Mouse (Mus musculus): ENCODE measurements at regions not wholly inside any gene's neighbourhood (a gene's known extent, or its start where the extent isn't known, plus 50 kb on each side); places are given as distances from the start of the nearest gene placed in this dataset.
A peak's percentile ranks its signal among the peaks of the same experiment; 100 is the strongest.

DNA sequence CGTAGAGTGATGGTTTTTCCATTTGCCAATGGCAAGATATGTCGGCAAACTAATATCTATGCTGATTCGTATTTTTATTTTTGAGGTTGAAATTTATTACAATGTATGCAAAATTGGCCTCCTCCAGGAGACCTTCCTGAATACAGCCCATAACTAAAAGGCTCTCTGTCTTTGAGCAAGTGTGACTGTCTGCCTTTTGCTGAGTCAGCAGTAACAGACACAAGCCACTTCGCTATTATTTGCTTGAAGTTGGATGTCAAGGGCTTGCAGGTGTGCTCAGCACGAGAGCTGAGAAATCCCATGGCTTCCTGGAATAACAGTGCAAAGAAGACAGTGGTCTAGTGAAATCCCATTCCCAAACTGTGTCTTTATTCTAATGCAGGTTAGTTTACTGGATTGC, 56.9 kb downstream of the Dmrt2 start:
- peak; percentile 81; the same call in 1 of the 2 replicates for TF ChIP-seq MAFK (IDR thresholded peaks at IDR 0.05; ENCODE audit: borderline replicate concordance, low read depth, low read length)
- no peak for TF ChIP-seq ZKSCAN1 (IDR thresholded peaks at IDR 0.05; ENCODE audit: low read depth, low read length)
- H3K9ac ChIP-seq (ENCODE audit: control insufficient read depth, low read depth, low read length, poor library complexity, severe bottlenecking): no peak overlapping the region
- no peaks in the 10 kb centered on the region for H3K9me3 ChIP-seq (replicated peaks; ENCODE audit: insufficient read depth, low read length)
- H3K27me3 ChIP-seq (ENCODE audit: control insufficient read depth in 1 of 2, insufficient read depth in 2 of 2, low read length in 2 of 2): no peaks in the 10 kb centered on the region
- H3K36me3 ChIP-seq (ENCODE audit: control insufficient read depth in 1 of 2, insufficient read depth in 2 of 2, low read length in 2 of 2): no peaks in the 10 kb centered on the region
- H3K4me3 ChIP-seq (ENCODE audit: control insufficient read depth in 1 of 2, insufficient read depth in 1 of 2, low read depth in 2 of 2, low read length in 2 of 2): no peak overlapping the region
- no peaks in the 10 kb centered on the region for H3K4me1 ChIP-seq (ENCODE audit: control insufficient read depth in 1 of 2, insufficient read depth in 2 of 2, low read length in 2 of 2)
- H3K79me2 ChIP-seq (ENCODE audit: control insufficient read depth, insufficient read depth, low read length, poor library complexity): no peaks in the 10 kb centered on the region
- no peak for DNase-seq (ENCODE audit: low read depth, low spot score)
- H3K27ac ChIP-seq (ENCODE audit: control insufficient read depth, low read depth, low read length): no peak overlapping the region

GRCm38 (mm10) chr19:25729633-25730032, 57.4 kb downstream of the Dmrt2 start:
- Histone ChIP-seq H3K9ac (ENCODE audit: control insufficient read depth, low read depth, low read length, poor library complexity, severe bottlenecking) (no peak overlapping the region), H3K9me3 (replicated peaks; ENCODE audit: insufficient read depth, low read length) (no peaks in the 10 kb centered on the region), H3K27ac (ENCODE audit: control insufficient read depth, low read depth, low read length) (no peak overlapping the region), H3K4me3 (ENCODE audit: control insufficient read depth in 1 of 2, insufficient read depth in 1 of 2, low read depth in 2 of 2, low read length in 2 of 2) (no peak overlapping the region), H3K36me3 (ENCODE audit: control insufficient read depth in 1 of 2, insufficient read depth in 2 of 2, low read length in 2 of 2) (no peaks in the 10 kb centered on the region), H3K79me2 (ENCODE audit: control insufficient read depth, insufficient read depth, low read length, poor library complexity) (no peaks in the 10 kb centered on the region), H3K27me3 (ENCODE audit: control insufficient read depth in 1 of 2, insufficient read depth in 2 of 2, low read length in 2 of 2) (no peaks in the 10 kb centered on the region), H3K4me1 (ENCODE audit: control insufficient read depth in 1 of 2, insufficient read depth in 2 of 2, low read length in 2 of 2) (no peaks in the 10 kb centered on the region)
- TF ChIP-seq POLR2AphosphoS5 (IDR thresholded peaks at IDR 0.05; ENCODE audit: borderline replicate concordance, low read depth, low read length) (no peak), NRF1 (IDR thresholded peaks at IDR 0.05; ENCODE audit: insufficient read depth, low read depth, low read length, poor library complexity, severe bottlenecking) (no peak), RCOR1 (IDR thresholded peaks at IDR 0.05; ENCODE audit: low read depth, low read length) (no peak)
- no peak for DNase-seq (ENCODE audit: low read depth, low spot score)

DNA sequence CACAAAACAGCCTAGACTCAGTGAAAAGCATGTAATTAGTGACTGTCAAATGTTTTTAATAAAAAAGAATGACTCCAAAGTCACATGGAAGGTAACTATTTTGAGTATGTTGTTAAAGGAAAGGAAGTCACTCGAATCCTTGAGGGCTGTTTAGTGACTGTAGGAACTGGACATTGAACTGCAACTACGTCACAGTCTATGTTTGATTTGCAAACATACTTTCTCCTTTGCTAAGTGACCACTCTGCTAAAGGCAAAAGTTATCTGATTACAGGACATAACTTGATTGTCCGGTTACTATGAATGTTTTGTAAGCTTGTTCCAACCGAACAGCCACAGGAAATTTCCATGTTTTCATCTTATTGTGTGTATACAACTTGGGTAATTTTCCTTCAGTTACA, 106.2 kb downstream of the Dmrt2 start:
- TF ChIP-seq CHD1 (IDR thresholded peaks at IDR 0.05; ENCODE audit: low read depth, low read length) (no peak), POLR2A (IDR thresholded peaks at IDR 0.05; ENCODE audit: control insufficient read depth in 1 of 2, insufficient read depth in 1 of 2, low read depth in 1 of 2, low read length in 2 of 2, poor library complexity in 1 of 2) (no peak), MYC (IDR thresholded peaks at IDR 0.05; ENCODE audit: low read depth, low read length) (no peak)
- no peaks in the 10 kb centered on the region for H3K27me3 ChIP-seq (ENCODE audit: control insufficient read depth in 1 of 2, insufficient read depth in 2 of 2, low read length in 2 of 2)
- no peak overlapping the region for H3K27ac ChIP-seq (ENCODE audit: control insufficient read depth, low read depth, low read length)
- no peak for DNase-seq (ENCODE audit: low read depth, low spot score)
- H3K4me3 ChIP-seq (ENCODE audit: control insufficient read depth in 1 of 2, insufficient read depth in 1 of 2, low read depth in 2 of 2, low read length in 2 of 2): no peak overlapping the region
- no peaks in the 10 kb centered on the region for H3K4me1 ChIP-seq (ENCODE audit: control insufficient read depth in 1 of 2, insufficient read depth in 2 of 2, low read length in 2 of 2)
- H3K9ac ChIP-seq (ENCODE audit: control insufficient read depth, low read depth, low read length, poor library complexity, severe bottlenecking): no peak overlapping the region
- H3K9me3 ChIP-seq (replicated peaks; ENCODE audit: insufficient read depth, low read length): no peaks in the 10 kb centered on the region
- H3K79me2 ChIP-seq (ENCODE audit: control insufficient read depth, insufficient read depth, low read length, poor library complexity): no peaks in the 10 kb centered on the region
- H3K36me3 ChIP-seq (ENCODE audit: control insufficient read depth in 1 of 2, insufficient read depth in 2 of 2, low read length in 2 of 2): no peaks in the 10 kb centered on the region

GRCm38 (mm10) chr19:25779356-25779755, 107.1 kb downstream of the Dmrt2 start:
- Histone ChIP-seq H3K79me2 (ENCODE audit: control insufficient read depth, insufficient read depth, low read length, poor library complexity) (no peaks in the 10 kb centered on the region), H3K4me3 (ENCODE audit: control insufficient read depth in 1 of 2, insufficient read depth in 1 of 2, low read depth in 2 of 2, low read length in 2 of 2) (no peak overlapping the region), H3K4me1 (ENCODE audit: control insufficient read depth in 1 of 2, insufficient read depth in 2 of 2, low read length in 2 of 2) (no peaks in the 10 kb centered on the region), H3K9ac (ENCODE audit: control insufficient read depth, low read depth, low read length, poor library complexity, severe bottlenecking) (no peak overlapping the region), H3K36me3 (ENCODE audit: control insufficient read depth in 1 of 2, insufficient read depth in 2 of 2, low read length in 2 of 2) (no peaks in the 10 kb centered on the region), H3K27ac (ENCODE audit: control insufficient read depth, low read depth, low read length) (no peak overlapping the region), H3K9me3 (replicated peaks; ENCODE audit: insufficient read depth, low read length) (no peaks in the 10 kb centered on the region), H3K27me3 (ENCODE audit: control insufficient read depth in 1 of 2, insufficient read depth in 2 of 2, low read length in 2 of 2) (no peaks in the 10 kb centered on the region)
- no peak for DNase-seq (ENCODE audit: low read depth, low spot score)
- no peak for TF ChIP-seq ZKSCAN1 (IDR thresholded peaks at IDR 0.05; ENCODE audit: low read depth, low read length)
- no peak for TF ChIP-seq KAT2A (conservative IDR thresholded peaks at IDR 0.05; ENCODE audit: low read depth, low read length)
- no peak for TF ChIP-seq SMC3 (IDR thresholded peaks at IDR 0.05; ENCODE audit: low read depth, low read length)
- TF ChIP-seq POLR2A (IDR thresholded peaks at IDR 0.05; ENCODE audit: control insufficient read depth in 1 of 2, insufficient read depth in 1 of 2, low read depth in 1 of 2, low read length in 2 of 2, poor library complexity in 1 of 2): no peak
- TF ChIP-seq ZNF384 (IDR thresholded peaks at IDR 0.05; ENCODE audit: low read depth, low read length): no peak
- TF ChIP-seq MEF2A (IDR thresholded peaks at IDR 0.05; ENCODE audit: extremely low read depth, insufficient replicate concordance, low read depth, low read length, poor library complexity, severe bottlenecking): no peak
- TF ChIP-seq EP300 (IDR thresholded peaks at IDR 0.05; ENCODE audit: low read depth in 1 of 2, low read length in 2 of 2): no peak
- TF ChIP-seq GABPA (IDR thresholded peaks at IDR 0.05; ENCODE audit: low read depth, low read length): no peak
- TF ChIP-seq ZC3H11A (IDR thresholded peaks at IDR 0.05; ENCODE audit: low read depth, low read length): no peak
- no peak for TF ChIP-seq JUND (IDR thresholded peaks at IDR 0.05; ENCODE audit: low read depth, low read length)
